Comparison of ENCODE assay signal across 23 mouse cellular contexts in the genomic region with DNA sequence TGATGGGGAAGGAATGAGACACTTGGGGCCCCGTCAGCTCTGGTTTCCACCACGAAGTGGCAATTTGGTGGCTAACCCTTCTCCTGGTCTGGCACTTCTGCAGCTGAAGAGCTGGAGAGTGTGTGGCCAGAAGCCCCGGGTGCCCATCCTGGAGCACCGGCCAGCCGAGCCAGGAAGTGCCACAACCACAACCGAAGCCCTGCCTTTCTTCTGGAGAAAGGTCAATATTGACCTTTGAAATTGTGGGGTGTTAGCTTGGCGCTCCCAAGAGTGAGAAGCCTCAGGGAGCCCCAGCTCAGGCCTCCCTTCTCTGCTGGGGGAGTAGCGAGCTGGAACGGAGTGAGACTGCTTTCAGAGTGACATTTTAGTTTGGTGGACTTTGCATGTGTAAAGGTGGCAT.
DNase-seq lines count a peak whose midpoint lies in the region; ATAC-seq and TF ChIP-seq lines count a peak whose summit lies in the region.
"Had no signal": no experiment of that assay in that cellular context is flagged by ENCODE, and none has a peak within 500 bp of the region (broad histone marks: within the 10 kb centered on the region; RNA-seq: fewer than 3 reads in every experiment).

No protein-coding gene starts in this region.

- no peaks in the 10 kb centered on the region for H3K27me3 ChIP-seq in forebrain, embryonic 10.5 days (ENCODE audit: poor library complexity, severe bottlenecking)
- no peaks in the 10 kb centered on the region for H3K27me3 ChIP-seq in forebrain, embryonic 11.5 days (ENCODE audit: control insufficient read depth, insufficient read depth, low read length)
- no peaks in the 10 kb centered on the region for H3K27me3 ChIP-seq in midbrain, embryonic 10.5 days (ENCODE audit: low read depth, poor library complexity, severe bottlenecking)
- H3K27me3 ChIP-seq in midbrain, postnatal 0 days (ENCODE audit: insufficient read depth, low read length), result no peaks in the 10 kb centered on the region
- H3K27me3 ChIP-seq in intestine, postnatal 0 days (replicated peaks; ENCODE audit: control insufficient read depth, insufficient read depth, low read length), result no peaks in the 10 kb centered on the region
- H3K27me3 ChIP-seq: embryonic facial prominence, embryonic 15.5 days; limb, embryonic 12.5 days; lung, embryonic 15.5 days; megakaryocyte, embryonic 14.5 days; midbrain, embryonic 15.5 days; neural tube, embryonic 15.5 days had no signal

- no peak overlapping the region for H3K4me3 ChIP-seq in forebrain, embryonic 10.5 days
- H3K4me3 ChIP-seq in forebrain, embryonic 11.5 days (ENCODE audit: low read depth, low read length), result no peak overlapping the region
- no peak overlapping the region for H3K4me3 ChIP-seq in midbrain, embryonic 10.5 days
- H3K4me3 ChIP-seq in midbrain, postnatal 0 days (ENCODE audit: low read depth, low read length), result no peak overlapping the region
- H3K4me3 ChIP-seq in intestine, postnatal 0 days (ENCODE audit: low read depth, low read length), result no peak overlapping the region
- H3K4me3 ChIP-seq: embryonic facial prominence, embryonic 15.5 days; heart, adult 2 months; limb, embryonic 12.5 days; lung, embryonic 15.5 days; megakaryocyte, embryonic 14.5 days; midbrain, embryonic 15.5 days; neural tube, embryonic 15.5 days had no signal

- DNase-seq in forebrain, embryonic 10.5 days (ENCODE audit: extremely low spot score, low spot score), result no peak
- DNase-seq in forebrain, embryonic 11.5 days (ENCODE audit: low spot score), result no peak
- DNase-seq in midbrain, embryonic 10.5 days (ENCODE audit: low spot score), result peak; percentile 14
- DNase-seq in midbrain, postnatal 0 days (ENCODE audit: low spot score), result no peak
- DNase-seq in urinary bladder, adult 2 months (ENCODE audit: low spot score), result no peak
- DNase-seq: adrenal gland, postnatal 14 days; cerebellum, adult 9-10 months; gastrocnemius, postnatal 25 days; heart, adult 2 months; kidney, adult 9 months; kidney, postnatal 14 days; lung, postnatal 36 days had no signal

- no peaks in the 10 kb centered on the region for H3K9me3 ChIP-seq in forebrain, embryonic 10.5 days
- H3K9me3 ChIP-seq in forebrain, embryonic 11.5 days (ENCODE audit: control insufficient read depth, low read length), result no peaks in the 10 kb centered on the region
- no peaks in the 10 kb centered on the region for H3K9me3 ChIP-seq in midbrain, embryonic 10.5 days (replicated peaks)
- no peaks in the 10 kb centered on the region for H3K9me3 ChIP-seq in midbrain, postnatal 0 days (ENCODE audit: low read length)
- H3K9me3 ChIP-seq in intestine, postnatal 0 days (ENCODE audit: control insufficient read depth), result no peaks in the 10 kb centered on the region
- H3K9me3 ChIP-seq: embryonic facial prominence, embryonic 15.5 days; limb, embryonic 12.5 days; lung, embryonic 15.5 days; megakaryocyte, embryonic 14.5 days; midbrain, embryonic 15.5 days; neural tube, embryonic 15.5 days had no signal

- H3K4me1 ChIP-seq in forebrain, embryonic 10.5 days, result peaks cover 15% of the 10 kb centered on the region
- no peaks in the 10 kb centered on the region for H3K4me1 ChIP-seq in forebrain, embryonic 11.5 days (replicated peaks; ENCODE audit: control insufficient read depth, insufficient read depth, low read length)
- peaks cover 16% of the 10 kb centered on the region for H3K4me1 ChIP-seq in midbrain, embryonic 10.5 days
- H3K4me1 ChIP-seq in midbrain, postnatal 0 days (ENCODE audit: insufficient read depth, low read length), result peaks cover 5% of the 10 kb centered on the region; the same call in 1 of the 2 replicates
- H3K4me1 ChIP-seq in intestine, postnatal 0 days (replicated peaks; ENCODE audit: control insufficient read depth, insufficient read depth, low read length), result peaks cover 20% of the 10 kb centered on the region; the same call in 1 of the 2 replicates
- H3K4me1 ChIP-seq: limb, embryonic 12.5 days had no signal

- ATAC-seq in forebrain, embryonic 11.5 days (replicated peaks; ENCODE audit: low FRiP score), result no peak
- ATAC-seq in midbrain, postnatal 0 days (ENCODE audit: low FRiP score), result no peak
- ATAC-seq in intestine, postnatal 0 days, result peak; percentile 45; the same call in 1 of the 2 replicates
- ATAC-seq in frontal cortex, adult (ENCODE audit: low TSS enrichment), result no peak
- ATAC-seq: inflammation-experienced regulatory T-cells, adult 6 months had no signal

- H3K4me2 ChIP-seq in forebrain, embryonic 11.5 days (ENCODE audit: low read depth, low read length, severe bottlenecking), result no peak overlapping the region
- no peak overlapping the region for H3K4me2 ChIP-seq in midbrain, postnatal 0 days (ENCODE audit: low read depth, low read length, poor library complexity, severe bottlenecking)
- H3K4me2 ChIP-seq in intestine, postnatal 0 days (replicated peaks; ENCODE audit: low read depth), result peak overlapping the region; percentile 51
- H3K4me2 ChIP-seq: embryonic facial prominence, embryonic 15.5 days; hindbrain, embryonic 14.5 days; limb, embryonic 12.5 days; lung, embryonic 15.5 days; midbrain, embryonic 15.5 days; neural tube, embryonic 15.5 days had no signal

- no peak for TF ChIP-seq CTCF in midbrain, postnatal 0 days (IDR thresholded peaks at IDR 0.05)
- TF ChIP-seq CTCF in intestine, postnatal 0 days (IDR thresholded peaks at IDR 0.05; ENCODE audit: low read depth), result no peak

- no peaks in the 10 kb centered on the region for H3K36me3 ChIP-seq in forebrain, embryonic 10.5 days (replicated peaks)
- H3K36me3 ChIP-seq in forebrain, embryonic 11.5 days (ENCODE audit: control insufficient read depth, insufficient read depth, low read length), result no peaks in the 10 kb centered on the region
- no peaks in the 10 kb centered on the region for H3K36me3 ChIP-seq in midbrain, embryonic 10.5 days
- no peaks in the 10 kb centered on the region for H3K36me3 ChIP-seq in midbrain, postnatal 0 days (ENCODE audit: insufficient read depth, low read length)
- no peaks in the 10 kb centered on the region for H3K36me3 ChIP-seq in intestine, postnatal 0 days (ENCODE audit: control insufficient read depth, insufficient read depth)
- H3K36me3 ChIP-seq: embryonic facial prominence, embryonic 15.5 days; limb, embryonic 12.5 days; lung, embryonic 15.5 days; midbrain, embryonic 15.5 days; neural tube, embryonic 15.5 days had no signal

- H3K9ac ChIP-seq in forebrain, embryonic 11.5 days (ENCODE audit: low read length), result no peak overlapping the region
- no peak overlapping the region for H3K9ac ChIP-seq in midbrain, postnatal 0 days (replicated peaks; ENCODE audit: low read length, poor library complexity, severe bottlenecking)
- no peak overlapping the region for H3K9ac ChIP-seq in intestine, postnatal 0 days (ENCODE audit: low read depth, low read length)
- H3K9ac ChIP-seq: embryonic facial prominence, embryonic 15.5 days; hindbrain, embryonic 14.5 days; limb, embryonic 12.5 days; liver, embryonic 14.5 days; lung, embryonic 15.5 days; midbrain, embryonic 15.5 days; neural tube, embryonic 15.5 days had no signal

- 0 out of 2 replicates have a peak overlapping the region, but pooled peaks have one; percentile 15 for H3K27ac ChIP-seq in forebrain, embryonic 10.5 days
- H3K27ac ChIP-seq in forebrain, embryonic 11.5 days (ENCODE audit: low read depth, low read length), result no peak overlapping the region
- H3K27ac ChIP-seq in midbrain, embryonic 10.5 days (replicated peaks), result peak overlapping the region; percentile 73
- H3K27ac ChIP-seq in midbrain, postnatal 0 days (ENCODE audit: low read depth, low read length), result no peak overlapping the region
- no peak overlapping the region for H3K27ac ChIP-seq in intestine, postnatal 0 days (ENCODE audit: low read depth, low read length)
- H3K27ac ChIP-seq: embryonic facial prominence, embryonic 15.5 days; hindbrain, embryonic 14.5 days; limb, embryonic 12.5 days; liver, embryonic 14.5 days; lung, embryonic 15.5 days; neural tube, embryonic 15.5 days had no signal

- WGBS in forebrain, embryonic 10.5 days, result 76% methylated on average over 9 of the region's 9 CpGs
- 82% methylated on average over 9 of the region's 9 CpGs for WGBS in forebrain, embryonic 11.5 days
- WGBS in midbrain, embryonic 10.5 days, result 69% methylated on average over 9 of the region's 9 CpGs
- 78% methylated on average over 9 of the region's 9 CpGs for WGBS in midbrain, postnatal 0 days
- 50% methylated on average over 9 of the region's 9 CpGs for WGBS in intestine, postnatal 0 days

Comparison
In these comparisons a context has a peak if more than half of its experiments do, and no peak if none do; other contexts are left out.
1. H3K27ac ChIP-seq: peak in forebrain, embryonic 10.5 days (single experiment) and midbrain, embryonic 10.5 days (single experiment); none in forebrain, embryonic 11.5 days (single experiment), midbrain, postnatal 0 days (single experiment) and intestine, postnatal 0 days (single experiment).